8 mouse cellular contexts compared by ENCODE assay signal in genomic region chr10:54040261-54041165, GRCm38 (mm10). TPM values are rescaled to one million over a fixed set of nuclear protein-coding genes. Genes with fewer than 3 reads are reported as not detected.
DNase-seq lines count a peak whose midpoint lies in the region; ATAC-seq and TF ChIP-seq lines count a peak whose summit lies in the region.

No protein-coding gene starts in this region.

- ATAC-seq in intestine, embryonic 15.5 days = peak; percentile 64
- no peak for ATAC-seq in intestine, postnatal 0 days
- peak; percentile 77 for ATAC-seq in activated CD4-positive, CD25-positive, alpha-beta regulatory T cell, adult 4 months
- peak; percentile 81 for ATAC-seq in heart, embryonic 15.5 days (replicated peaks; ENCODE audit: insufficient number of reproducible peaks, insufficient read depth, low FRiP score, low read depth)
- peak; percentile 64 for ATAC-seq in lung, embryonic 14.5 days (ENCODE audit: insufficient read depth)
- ATAC-seq in midbrain, embryonic 11.5 days (ENCODE audit: low FRiP score) = no peak

- H3K27me3 ChIP-seq in intestine, embryonic 15.5 days (replicated peaks) = no peaks in the 10 kb centered on the region
- no peaks in the 10 kb centered on the region for H3K27me3 ChIP-seq in intestine, postnatal 0 days (replicated peaks; ENCODE audit: control insufficient read depth, insufficient read depth, low read length)
- no peaks in the 10 kb centered on the region for H3K27me3 ChIP-seq in heart, embryonic 15.5 days
- no peaks in the 10 kb centered on the region for H3K27me3 ChIP-seq in lung, embryonic 14.5 days (ENCODE audit: insufficient read depth, low read length)
- H3K27me3 ChIP-seq in spleen, adult 2 months (ENCODE audit: control insufficient read depth, insufficient read depth, low read length) = no peaks in the 10 kb centered on the region
- H3K27me3 ChIP-seq in midbrain, embryonic 11.5 days (ENCODE audit: control insufficient read depth, insufficient read depth, low read length) = no peaks in the 10 kb centered on the region

- H3K4me2 ChIP-seq in intestine, embryonic 15.5 days (replicated peaks) = no peak overlapping the region
- no peak overlapping the region for H3K4me2 ChIP-seq in intestine, postnatal 0 days (replicated peaks; ENCODE audit: low read depth)
- H3K4me2 ChIP-seq in heart, embryonic 15.5 days = peak overlapping the region; percentile 17
- H3K4me2 ChIP-seq in lung, embryonic 14.5 days = no peak overlapping the region
- no peak overlapping the region for H3K4me2 ChIP-seq in midbrain, embryonic 11.5 days

- no peak for TF ChIP-seq POLR2A in spleen, adult 2 months (IDR thresholded peaks at IDR 0.05; ENCODE audit: low read depth, low read length)

- H3K4me1 ChIP-seq in intestine, embryonic 15.5 days (replicated peaks) = no peaks in the 10 kb centered on the region
- H3K4me1 ChIP-seq in intestine, postnatal 0 days (replicated peaks; ENCODE audit: control insufficient read depth, insufficient read depth, low read length) = no peaks in the 10 kb centered on the region
- peaks cover 27% of the 10 kb centered on the region for H3K4me1 ChIP-seq in heart, embryonic 15.5 days (replicated peaks)
- no peaks in the 10 kb centered on the region; the same call in 1 of the 2 replicates for H3K4me1 ChIP-seq in lung, embryonic 14.5 days (ENCODE audit: insufficient read depth)
- peaks cover 33% of the 10 kb centered on the region for H3K4me1 ChIP-seq in spleen, adult 2 months (ENCODE audit: control insufficient read depth, insufficient read depth, insufficient read length)
- H3K4me1 ChIP-seq in midbrain, embryonic 11.5 days (ENCODE audit: control insufficient read depth, insufficient read depth, low read length) = no peaks in the 10 kb centered on the region

- H3K4me3 ChIP-seq in intestine, embryonic 15.5 days (replicated peaks) = no peak overlapping the region
- H3K4me3 ChIP-seq in intestine, postnatal 0 days (ENCODE audit: low read depth, low read length) = no peak overlapping the region
- no peak overlapping the region for H3K4me3 ChIP-seq in heart, embryonic 15.5 days
- H3K4me3 ChIP-seq in lung, embryonic 14.5 days (ENCODE audit: low read depth, low read length) = no peak overlapping the region
- H3K4me3 ChIP-seq in spleen, adult 2 months (ENCODE audit: extremely low read depth, insufficient read depth, insufficient read length) = no peak overlapping the region
- no peak overlapping the region for H3K4me3 ChIP-seq in midbrain, embryonic 11.5 days (ENCODE audit: low read depth, low read length)

- H3K27ac ChIP-seq in intestine, embryonic 15.5 days = no peak overlapping the region
- H3K27ac ChIP-seq in intestine, postnatal 0 days (ENCODE audit: low read depth, low read length) = no peak overlapping the region
- peak overlapping the region; percentile 75 for H3K27ac ChIP-seq in heart, embryonic 15.5 days
- peak overlapping the region; percentile 42; the same call in 1 of the 2 replicates for H3K27ac ChIP-seq in lung, embryonic 14.5 days (ENCODE audit: low read depth)
- H3K27ac ChIP-seq in spleen, adult 2 months (ENCODE audit: insufficient read depth, low read length) = peak overlapping the region; percentile 86
- no peak overlapping the region for H3K27ac ChIP-seq in midbrain, embryonic 11.5 days (ENCODE audit: low read depth, low read length)

- no peak for TF ChIP-seq CTCF in intestine, postnatal 0 days (IDR thresholded peaks at IDR 0.05; ENCODE audit: low read depth)
- no peak for TF ChIP-seq CTCF in lung, embryonic 14.5 days (IDR thresholded peaks at IDR 0.05; ENCODE audit: low read depth)
- no peak for TF ChIP-seq CTCF in spleen, adult 2 months (IDR thresholded peaks at IDR 0.05; ENCODE audit: extremely low read depth, insufficient read depth, insufficient read length, insufficient replicate concordance)

- 73% methylated on average over 11 of the region's 11 CpGs for WGBS in intestine, embryonic 15.5 days
- 60% methylated on average over 11 of the region's 11 CpGs for WGBS in intestine, postnatal 0 days
- WGBS in heart, embryonic 15.5 days = 26% methylated on average over 11 of the region's 11 CpGs
- 60% methylated on average over 11 of the region's 11 CpGs for WGBS in lung, embryonic 14.5 days
- 5% methylated on average over 11 of the region's 11 CpGs for WGBS in spleen, adult 2 months
- WGBS in midbrain, embryonic 11.5 days = 91% methylated on average over 11 of the region's 11 CpGs

- H3K36me3 ChIP-seq in intestine, embryonic 15.5 days = no peaks in the 10 kb centered on the region
- no peaks in the 10 kb centered on the region for H3K36me3 ChIP-seq in intestine, postnatal 0 days (ENCODE audit: control insufficient read depth, insufficient read depth)
- no peaks in the 10 kb centered on the region for H3K36me3 ChIP-seq in heart, embryonic 15.5 days
- no peaks in the 10 kb centered on the region for H3K36me3 ChIP-seq in lung, embryonic 14.5 days (ENCODE audit: insufficient read depth)
- 0 out of 2 replicates have a peak, but pooled peaks cover 2% of the 10 kb centered on the region for H3K36me3 ChIP-seq in spleen, adult 2 months (ENCODE audit: control insufficient read depth, insufficient read depth, low read length)
- H3K36me3 ChIP-seq in midbrain, embryonic 11.5 days (ENCODE audit: control insufficient read depth, insufficient read depth, low read length) = no peaks in the 10 kb centered on the region

- H3K9me3 ChIP-seq in intestine, embryonic 15.5 days = no peaks in the 10 kb centered on the region
- no peaks in the 10 kb centered on the region for H3K9me3 ChIP-seq in intestine, postnatal 0 days (ENCODE audit: control insufficient read depth)
- H3K9me3 ChIP-seq in heart, embryonic 15.5 days (replicated peaks) = no peaks in the 10 kb centered on the region
- H3K9me3 ChIP-seq in lung, embryonic 14.5 days (ENCODE audit: low read depth, low read length) = no peaks in the 10 kb centered on the region
- no peaks in the 10 kb centered on the region for H3K9me3 ChIP-seq in midbrain, embryonic 11.5 days (ENCODE audit: control insufficient read depth, low read length)

- no peak for DNase-seq in lung, embryonic 14.5 days
- DNase-seq in spleen, adult 2 months (ENCODE audit: low read depth in 1 of 2, low spot score in 2 of 2) = peak; percentile 68 to 69
- no peak for DNase-seq in ovary, adult 18-20 months (ENCODE audit: low spot score)
- no peak for DNase-seq in midbrain, embryonic 11.5 days (ENCODE audit: low spot score, missing footprints)

- no peak overlapping the region for H3K9ac ChIP-seq in intestine, embryonic 15.5 days
- H3K9ac ChIP-seq in intestine, postnatal 0 days (ENCODE audit: low read depth, low read length) = no peak overlapping the region
- no peak overlapping the region for H3K9ac ChIP-seq in heart, embryonic 15.5 days
- no peak overlapping the region for H3K9ac ChIP-seq in lung, embryonic 14.5 days
- H3K9ac ChIP-seq in midbrain, embryonic 11.5 days (ENCODE audit: low read length) = no peak overlapping the region

RNA-seq across cellular contexts. Expression of gene Man1a, which starts 35.9 kb away (rescaled TPM):
- polyA plus RNA-seq in intestine, embryonic 15.5 days (2015; fragmentation: Nextera tagmentation; extraction: Ambion mirVana) = 14.6 TPM in 2 replicates
- 29.9 and 33.0 TPM in 2 replicates for polyA plus RNA-seq in intestine, postnatal 0 days (2015; fragmentation: Nextera tagmentation; extraction: Ambion mirVana)
- polyA plus RNA-seq in activated CD4-positive, CD25-positive, alpha-beta regulatory T cell, adult 4 months (2017; shearing (Covaris generic)) = 10 to 100 TPM; 16.9 to 17.2 TPM
- polyA plus RNA-seq in heart, embryonic 15.5 days (2015; fragmentation: Nextera tagmentation; extraction: Ambion mirVana) = 5.3 and 7.0 TPM in 2 replicates
- 4.7 and 4.8 TPM in 2 replicates for polyA plus RNA-seq in lung, embryonic 14.5 days (2014; fragmentation: Nextera tagmentation; extraction: Ambion mirVana)
- polyA plus RNA-seq in spleen, adult 2 months (2012; rRNA removed) = 35.7 and 54.1 TPM in 2 replicates
- 1.7 and 2.1 TPM in 2 replicates for polyA plus RNA-seq in midbrain, embryonic 11.5 days (2014; fragmentation: Nextera tagmentation; extraction: Ambion mirVana)

Comparison
In these comparisons a context has a peak if more than half of its experiments do, and no peak if none do; other contexts are left out.
1. ATAC-seq: peak in intestine, embryonic 15.5 days (single experiment), activated CD4-positive, CD25-positive, alpha-beta regulatory T cell, adult 4 months (single experiment), heart, embryonic 15.5 days (single experiment) and lung, embryonic 14.5 days (single experiment); none in intestine, postnatal 0 days (single experiment) and midbrain, embryonic 11.5 days (single experiment).
2. H3K27ac ChIP-seq: peak in heart, embryonic 15.5 days (single experiment), lung, embryonic 14.5 days (single experiment) and spleen, adult 2 months (single experiment); none in intestine, embryonic 15.5 days (single experiment), intestine, postnatal 0 days (single experiment) and midbrain, embryonic 11.5 days (single experiment).
3. DNase-seq: peak in spleen, adult 2 months (2 of 2); none in lung, embryonic 14.5 days (single experiment), ovary, adult 18-20 months (single experiment) and midbrain, embryonic 11.5 days (single experiment).